Mouse (Mus musculus) ZHBTc4 (cell line): ENCODE data around the gene Mrgprd.

ENCODE experiments used
- DNase-seq: peaks from one replicate; pipeline ENCODE4 v3.0.0-alpha.2; 2011; ENCODE audit warnings: low read depth, low spot score

Mrgprd gene

GRCm38 (mm10) chr7:145314785-145315411 lies at the start of gene Mrgprd:
Gene Mrgprd, plus strand, starts transcription at chr7:145314835.
- no peak for DNase-seq

- no peak for DNase-seq
Observed at GRCm38 (mm10) chr7:145266011-145266410, 48.6 kb upstream of the Mrgprd start.

GRCm38 (mm10) chr7:145268890-145269289 lies 45.7 kb upstream of the Mrgprd start:
- no peak for DNase-seq

GRCm38 (mm10) chr7:145270955-145271354 lies 43.7 kb upstream of the Mrgprd start:
- DNase-seq: no peak

GRCm38 (mm10) chr7:145275488-145275887 lies 39.1 kb upstream of the Mrgprd start:
- DNase-seq: no peak

GRCm38 (mm10) chr7:145281396-145281795 lies 33.2 kb upstream of the Mrgprd start:
- DNase-seq: peak; percentile 55

GRCm38 (mm10) chr7:145283041-145283440 lies 31.6 kb upstream of the Mrgprd start:
- no peak for DNase-seq

- DNase-seq: peak; percentile 98
Observed at GRCm38 (mm10) chr7:145283487-145284187, 31.0 kb upstream of the Mrgprd start, which contains the start of gene Tpcn2. Gene Tpcn2, minus strand, starts transcription at chr7:145284011.

GRCm38 (mm10) chr7:145284293-145284692 lies 30.3 kb upstream of the Mrgprd start:
- DNase-seq: no peak

GRCm38 (mm10) chr7:145285476-145285875 lies 29.2 kb upstream of the Mrgprd start:
- DNase-seq: peak; percentile 83

GRCm38 (mm10) chr7:145287410-145287809 lies 27.2 kb upstream of the Mrgprd start:
- DNase-seq: no peak

- DNase-seq: peak; percentile 74
Observed at GRCm38 (mm10) chr7:145289302-145289701, 25.3 kb upstream of the Mrgprd start.

GRCm38 (mm10) chr7:145291847-145292246 lies 22.8 kb upstream of the Mrgprd start:
- no peak for DNase-seq

GRCm38 (mm10) chr7:145292726-145293125 lies 21.9 kb upstream of the Mrgprd start:
- DNase-seq: no peak

GRCm38 (mm10) chr7:145293859-145294258 lies 20.8 kb upstream of the Mrgprd start:
- peak; percentile 56 for DNase-seq

GRCm38 (mm10) chr7:145298666-145299490 lies 15.8 kb upstream of the Mrgprd start:
- no peak for DNase-seq

GRCm38 (mm10) chr7:145299562-145300320 lies 14.9 kb upstream of the Mrgprd start:
- no peak for DNase-seq

- no peak for DNase-seq
Observed at GRCm38 (mm10) chr7:145300321-145301007, 14.2 kb upstream of the Mrgprd start, which contains the start of gene Mrgprf. Gene Mrgprf, plus strand, starts transcription at chr7:145300828.

- DNase-seq: no peak
Observed at GRCm38 (mm10) chr7:145301008-145301340, 13.7 kb upstream of the Mrgprd start.

- no peak for DNase-seq
Observed at GRCm38 (mm10) chr7:145301341-145302005, 13.2 kb upstream of the Mrgprd start.
